Mouse (Mus musculus) c-Kit-negative CD71-positive TER-119-positive erythroid progenitor cells, embryonic 14.5 days (primary cell): ENCODE data around the gene Slc7a8.
A peak's percentile ranks its signal among the peaks of the same experiment; 100 is the strongest.

ENCODE experiments used
- DNase-seq: peaks from one replicate; pipeline ENCODE4 v3.0.0-alpha.2; 2013; ENCODE audit warnings: low read depth, low spot score

Slc7a8 gene

DNA sequence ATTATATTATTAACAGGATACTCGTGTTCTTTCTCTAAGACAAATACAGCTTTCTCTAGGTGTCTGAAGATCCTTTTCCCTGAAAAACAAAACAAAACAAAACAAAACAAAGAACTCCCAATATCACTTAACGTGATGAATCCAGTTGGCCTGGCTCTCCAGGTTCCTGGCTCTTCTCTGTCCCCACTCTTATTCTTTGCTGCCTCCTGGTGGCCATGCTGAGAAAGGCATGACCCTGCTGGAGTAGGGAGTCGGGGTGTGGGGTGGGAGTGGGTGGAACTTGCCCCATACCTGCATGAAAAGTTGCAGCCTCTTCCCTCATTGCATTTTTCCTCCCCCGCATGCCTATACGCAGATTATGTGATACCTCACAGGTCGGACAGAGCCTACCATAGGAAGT, 80.4 kb downstream of the Slc7a8 start:
- DNase-seq: peak; percentile 56

DNA sequence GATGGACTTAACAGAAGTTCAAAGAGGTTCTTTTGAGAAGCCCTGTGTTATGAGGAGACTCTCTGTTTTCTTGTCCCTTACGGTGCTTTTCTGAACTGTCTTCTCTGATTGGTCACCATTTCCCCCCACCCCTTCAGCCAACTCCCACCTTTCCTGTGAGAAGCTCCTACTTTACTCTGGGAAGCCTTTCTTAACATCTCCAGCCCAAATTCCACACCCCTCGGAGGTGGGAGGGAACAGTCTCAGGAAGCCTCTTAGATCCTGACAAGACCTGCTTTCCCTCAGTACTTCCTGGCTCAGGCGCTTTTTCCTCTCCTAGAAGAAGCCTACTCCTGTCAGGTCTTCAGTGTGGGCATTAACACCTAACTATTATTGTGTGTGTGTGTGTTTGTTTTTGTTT, 82.2 kb downstream of the Slc7a8 start:
- DNase-seq: no peak

DNA sequence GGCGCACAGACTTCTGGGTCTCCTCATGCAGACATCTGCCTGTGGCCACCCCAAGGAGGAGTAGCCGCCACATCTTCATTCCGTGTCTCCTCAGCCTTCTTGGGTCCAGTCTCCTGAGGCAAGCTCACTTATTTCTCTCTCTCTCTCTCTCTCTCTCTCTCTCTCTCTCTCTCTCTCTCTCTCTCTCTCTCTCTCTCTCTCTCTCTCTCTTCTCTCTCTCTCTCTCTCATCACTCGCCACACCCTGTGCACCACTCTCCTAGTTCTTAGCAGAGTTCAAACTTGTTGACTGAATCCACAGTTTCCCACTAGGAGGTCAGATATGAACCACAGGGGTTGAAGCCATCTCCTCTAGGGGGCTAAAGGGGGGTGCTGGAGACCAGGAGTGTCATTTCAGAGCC, 83.0 kb downstream of the Slc7a8 start, which contains the start of gene Gm29776:
Gm29776 (minus strand) TSS at position 101 of the 400 bp plus-strand sequence.
- no peak for DNase-seq

DNA sequence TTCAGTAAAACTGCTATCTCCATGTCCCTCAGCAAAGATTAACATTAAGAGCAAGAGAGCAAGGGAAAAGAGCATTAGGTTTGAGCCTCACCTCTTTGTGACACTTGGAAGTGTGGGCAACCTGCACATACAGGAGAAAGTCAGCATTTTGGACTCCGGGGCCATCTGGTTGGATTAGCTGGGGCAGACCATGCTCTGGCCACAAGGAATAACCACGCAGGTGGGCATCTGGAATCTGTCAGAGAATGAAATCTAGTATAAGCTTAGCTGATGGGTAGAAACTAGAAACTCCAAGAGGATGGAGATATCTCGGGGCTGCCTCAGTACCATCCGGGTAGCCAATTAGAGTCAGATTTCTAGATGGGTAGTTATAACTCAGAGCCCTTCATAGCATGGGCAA, 85.0 kb downstream of the Slc7a8 start:
- no peak for DNase-seq

DNA sequence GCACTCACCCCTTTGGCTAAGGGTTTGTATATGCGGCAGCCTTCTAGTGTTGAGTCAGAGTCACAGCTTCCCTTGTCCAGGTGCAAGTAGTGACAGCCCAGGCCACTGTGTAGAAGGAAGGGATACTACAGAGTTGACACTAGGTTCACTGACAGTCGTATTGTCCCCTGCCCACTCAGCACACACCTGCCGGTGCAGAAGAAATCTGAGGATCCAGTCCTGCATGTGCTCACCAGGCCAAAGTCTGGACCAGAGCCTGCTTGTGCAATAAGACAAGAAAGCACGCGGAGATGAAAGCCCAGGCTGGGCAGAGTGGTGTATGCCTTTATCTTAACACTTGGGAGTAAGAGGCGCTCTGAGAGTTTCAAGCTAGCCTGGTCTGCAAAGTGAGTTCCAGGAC, 86.7 kb downstream of the Slc7a8 start:
- DNase-seq: no peak

DNA sequence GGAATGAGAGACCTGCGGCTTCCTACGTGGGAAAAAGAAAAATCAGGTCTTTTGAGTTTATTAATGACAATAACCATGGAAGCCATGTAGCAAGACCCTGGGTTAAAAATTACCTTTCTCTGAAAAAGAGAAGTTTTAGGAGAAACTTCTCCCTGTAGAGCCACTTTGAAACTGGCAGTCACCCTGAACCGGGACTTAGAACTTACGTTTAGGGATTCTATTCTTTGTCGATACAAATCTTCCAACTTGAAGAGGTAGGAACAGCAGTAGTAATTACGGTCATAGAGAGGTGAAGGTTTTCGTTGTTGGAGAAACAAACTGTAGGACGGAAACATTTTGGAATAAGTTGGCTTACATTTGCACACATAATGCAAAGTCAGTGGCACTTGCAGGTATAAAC, 94.5 kb downstream of the Slc7a8 start:
- no peak for DNase-seq

DNA sequence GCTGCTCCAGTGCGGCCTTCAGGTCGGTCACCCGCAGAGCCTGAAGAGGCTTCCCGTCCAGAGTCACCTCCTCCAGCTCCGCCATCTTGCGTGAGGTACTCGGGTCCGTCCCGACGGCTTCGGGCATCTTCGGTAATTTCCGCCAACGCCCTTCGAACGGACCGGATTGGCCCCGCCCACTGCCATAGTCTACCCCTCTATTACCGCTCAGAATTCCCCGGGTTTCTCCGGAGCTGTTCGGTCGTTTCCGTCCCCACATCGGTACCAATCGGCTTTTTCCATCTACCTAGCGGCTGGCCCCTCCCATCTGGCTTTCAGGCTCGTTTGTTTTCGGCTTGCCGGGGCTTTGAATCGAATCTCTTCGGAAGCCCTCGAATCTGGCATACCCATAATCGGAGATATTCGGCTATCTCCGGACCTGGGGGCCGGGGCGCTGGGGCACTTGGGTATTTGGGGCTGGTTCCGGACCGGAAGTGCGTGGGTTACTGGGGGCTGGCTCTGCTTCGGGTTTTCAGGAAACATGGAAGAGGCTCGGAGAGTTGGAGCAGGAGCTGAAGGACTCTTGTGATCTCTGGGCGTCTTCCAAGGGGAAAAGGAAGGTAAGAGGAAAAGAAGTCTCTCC, 95.1 kb downstream of the Slc7a8 start, which contains the start of gene Acin1:
Acin1 (minus strand) TSS at position 410 of the 622 bp plus-strand sequence.
- DNase-seq: peak; percentile 98

DNA sequence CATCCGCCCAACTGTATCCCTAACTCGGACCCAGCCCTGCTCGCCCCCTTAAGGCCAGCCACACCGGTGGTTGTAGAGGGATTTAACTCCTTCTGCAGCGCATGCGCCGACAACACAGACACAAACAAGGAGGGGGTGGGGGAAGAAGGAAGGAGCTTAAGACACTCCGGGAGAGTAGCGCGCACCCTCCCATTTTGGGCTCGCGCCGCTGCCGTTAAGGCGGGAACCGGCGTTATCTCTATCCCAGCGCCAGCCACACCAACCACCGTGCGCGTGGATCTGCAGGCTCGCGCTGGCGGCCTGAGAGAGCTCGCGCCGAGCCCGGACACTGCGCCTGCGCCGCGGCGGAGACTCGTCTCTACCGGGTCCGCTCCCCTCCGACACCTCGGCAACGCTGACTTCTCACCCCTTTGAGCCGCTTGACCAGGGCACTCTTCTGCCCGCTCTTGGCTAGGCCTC, 95.7 kb downstream of the Slc7a8 start, which contains the start of gene 1700123O20Rik:
1700123O20Rik (plus strand) TSS at position 154 of the 459 bp plus-strand sequence.
- DNase-seq: peak; percentile 84

DNA sequence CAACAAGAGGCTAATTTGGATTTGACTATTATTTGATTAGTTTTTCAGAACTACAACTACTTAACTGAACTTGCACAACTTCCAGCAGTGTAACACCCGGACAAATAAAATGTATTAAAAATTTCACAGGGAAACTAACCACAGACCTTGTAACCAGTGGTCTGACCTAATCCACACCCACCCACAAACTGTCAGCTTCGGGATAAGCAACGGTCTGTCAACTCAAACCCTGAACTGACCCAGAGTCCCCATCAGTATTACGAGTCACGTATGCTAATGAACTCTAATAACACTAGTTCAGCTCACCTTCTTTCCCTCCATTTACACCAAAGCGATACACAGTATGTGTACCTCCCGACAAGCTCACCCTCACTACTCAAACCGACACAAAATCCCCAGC, 96.3 kb downstream of the Slc7a8 start:
- no peak for DNase-seq

DNA sequence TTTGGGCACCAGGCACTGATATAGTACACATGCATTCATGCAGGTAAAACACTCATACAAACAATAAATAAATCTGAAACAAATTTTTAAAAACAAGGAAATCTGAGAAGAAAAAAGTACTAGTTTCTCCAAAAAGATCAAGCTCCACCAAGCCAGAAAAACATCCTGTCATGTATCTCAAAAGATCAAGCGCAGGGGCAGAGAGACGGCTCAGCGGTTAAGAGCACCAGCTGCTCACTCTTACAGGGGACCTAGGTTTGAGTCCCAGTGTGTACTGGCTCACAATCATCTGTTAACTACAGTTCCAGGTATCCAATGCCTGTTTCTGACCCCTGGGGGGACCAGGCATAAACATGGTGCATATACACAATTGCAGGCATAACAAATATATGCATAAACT, 99.3 kb downstream of the Slc7a8 start:
- DNase-seq: no peak

DNA sequence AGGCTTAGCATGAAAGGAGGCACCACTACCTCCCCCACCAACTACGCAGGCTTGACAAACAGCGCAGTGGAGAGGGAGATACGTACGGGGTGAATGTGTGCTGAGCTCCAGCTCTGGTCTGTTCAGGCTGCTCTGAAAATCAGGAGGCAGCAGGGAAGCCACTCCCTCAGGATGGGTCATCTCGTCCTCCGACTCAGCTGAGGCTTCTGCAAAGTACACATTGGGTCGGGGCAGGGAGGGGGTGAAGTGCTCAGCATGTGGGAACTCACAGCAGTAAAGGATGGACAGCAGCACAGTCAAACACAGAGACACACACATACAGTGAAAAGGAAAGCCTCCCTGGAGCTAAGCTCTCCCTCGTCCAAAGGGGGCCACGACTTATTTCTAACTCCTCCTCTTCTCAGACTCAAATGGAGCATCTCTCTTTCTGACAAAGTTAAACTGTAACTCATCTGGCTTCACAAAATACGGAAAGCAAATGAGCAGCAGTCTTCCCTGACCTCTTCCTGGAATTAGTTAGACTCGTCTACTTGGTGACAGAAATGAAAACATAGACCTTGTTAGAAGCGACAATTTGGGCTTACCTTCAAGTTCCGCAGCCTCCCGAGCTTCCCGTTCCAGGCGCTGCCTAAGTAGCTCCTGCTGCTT, 103.0 kb downstream of the Slc7a8 start:
- DNase-seq: no peak

DNA sequence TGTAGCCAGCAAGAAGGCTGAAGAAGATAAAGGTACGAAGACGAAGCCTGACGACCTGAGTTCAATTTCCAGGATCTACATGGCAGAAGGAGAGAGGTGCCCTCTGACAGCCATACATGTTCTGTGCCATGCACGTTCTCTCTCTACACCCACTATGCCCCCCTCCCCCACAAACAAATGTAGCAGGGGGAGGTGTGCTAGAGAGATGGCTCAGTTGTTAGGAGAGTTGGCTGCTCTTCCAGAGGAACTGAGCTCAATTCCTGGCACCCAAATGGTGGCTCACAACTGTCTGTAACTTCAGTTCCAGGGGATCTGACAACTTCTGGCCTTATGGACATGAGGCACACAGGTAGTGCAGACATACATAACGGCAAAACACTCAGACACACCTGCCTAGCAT, 105.5 kb downstream of the Slc7a8 start:
- no peak for DNase-seq

DNA sequence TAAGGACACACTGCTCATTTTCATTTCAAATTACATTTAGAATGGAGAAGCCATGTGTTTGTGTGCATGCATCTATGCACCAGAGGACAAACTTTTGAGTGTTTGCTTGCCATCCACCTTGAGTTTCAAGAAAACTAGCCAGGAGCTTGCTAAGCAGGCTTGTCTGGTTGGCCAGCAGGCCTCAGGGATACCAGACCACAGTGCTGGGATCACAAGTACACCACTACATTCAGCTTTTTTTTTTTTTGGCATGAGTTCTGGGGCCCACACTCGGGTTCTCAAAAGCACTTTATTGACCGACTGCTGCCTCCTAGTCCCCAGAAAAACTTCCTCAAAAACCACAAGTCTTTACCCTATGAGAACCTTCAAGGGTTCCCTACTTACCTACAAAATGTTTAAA, 107.4 kb downstream of the Slc7a8 start:
- DNase-seq: no peak
